Mouse (Mus musculus) induced T-regulatory cell, adult 2 months (primary cell): ENCODE data around the gene Zfp113.

Experiments
- DNase-seq: peaks from one replicate; pipeline ENCODE4 v3.0.0-alpha.2; 2012; ENCODE audit warnings: low read depth

Zfp113 gene

GRCm38 (mm10) chr5:138155443-138155976 is at the start of gene Zfp113:
Gene Zfp113 (minus strand): TSS chr5:138155744.
- peak; percentile 93 for DNase-seq

GRCm38 (mm10) chr5:138202086-138202485 is 46.5 kb upstream of the Zfp113 start:
- no peak for DNase-seq

GRCm38 (mm10) chr5:138199576-138199975 is 44.0 kb upstream of the Zfp113 start:
- peak; percentile 21 for DNase-seq

- DNase-seq, result no peak
These were observed 39.9 kb upstream of the Zfp113 start for GRCm38 (mm10) chr5:138195463-138195862.

GRCm38 (mm10) chr5:138194755-138195345 is 39.3 kb upstream of the Zfp113 start:
- DNase-seq, result peak; percentile 26

GRCm38 (mm10) chr5:138193771-138194727 is 38.5 kb upstream of the Zfp113 start, which contains the start of gene Mblac1:
Gene Mblac1 (plus strand): TSS chr5:138194314.
- peak; percentile 88 for DNase-seq

- DNase-seq, result peak; percentile 90
These were observed 32.2 kb upstream of the Zfp113 start for GRCm38 (mm10) chr5:138187661-138188306.

GRCm38 (mm10) chr5:138186950-138187638 is 31.6 kb upstream of the Zfp113 start, which contains the start of the genes Taf6 and Cnpy4:
Gene Taf6 (minus strand): TSS chr5:138187451.
Gene Cnpy4 (plus strand): TSS chr5:138187485.
- DNase-seq, result peak; percentile 97

- DNase-seq, result no peak
These were observed 17.7 kb upstream of the Zfp113 start for GRCm38 (mm10) chr5:138173217-138173616.

- DNase-seq, result peak; percentile 98
These were observed 16.3 kb upstream of the Zfp113 start, which contains the start of the genes Ap4m1 and Mcm7 for GRCm38 (mm10) chr5:138171695-138172491. Gene Ap4m1 (plus strand): TSS chr5:138172002. Gene Mcm7 (minus strand): TSS chr5:138172422.

GRCm38 (mm10) chr5:138170936-138171561 is 15.5 kb upstream of the Zfp113 start:
- peak; percentile 95 for DNase-seq

GRCm38 (mm10) chr5:138165594-138165993 is 10.1 kb upstream of the Zfp113 start:
- DNase-seq, result no peak

- no peak for DNase-seq
These were observed 8.1 kb upstream of the Zfp113 start for GRCm38 (mm10) chr5:138163610-138164009.

GRCm38 (mm10) chr5:138163046-138163445 is 7.5 kb upstream of the Zfp113 start:
- DNase-seq, result no peak

- DNase-seq, result peak; percentile 95
These were observed 5.5 kb upstream of the Zfp113 start, which contains the start of gene Cops6 for GRCm38 (mm10) chr5:138160842-138161665. Gene Cops6 (plus strand): TSS chr5:138161071.

GRCm38 (mm10) chr5:138160224-138160762 is 4.7 kb upstream of the Zfp113 start:
- no peak for DNase-seq

- no peak for DNase-seq
These were observed 1.2 kb downstream of the Zfp113 start for GRCm38 (mm10) chr5:138154390-138154789.

- no peak for DNase-seq
These were observed 17.0 kb downstream of the Zfp113 start for GRCm38 (mm10) chr5:138138585-138138984.
